Mouse (Mus musculus) liver, postnatal 0 days (tissue): ENCODE measurements around the gene 6430548M08Rik. TPM values are rescaled to one million over a fixed set of nuclear protein-coding genes. Genes with fewer than 3 reads are reported as not detected.
A peak's percentile ranks its signal among the peaks of the same experiment; 100 is the strongest.

ENCODE experiments used
- ATAC-seq: fragments of 200-750 bp; cut with Nextera tagmentation; 2 replicates; pipeline ENCODE4 v1.8.0; 2017; ENCODE audit warnings: mild to moderate bottlenecking, moderate library complexity
- DNase-seq: peaks from one replicate; pipeline ENCODE4 v3.0.0-alpha.2; 2016
- H3K27ac ChIP-seq: fragments of 300-500 bp; sonication (generic); 2 replicates; pipeline ENCODE4 v1.5.1; 2014; ENCODE audit warnings: antibody characterized with exemption, moderate library complexity, mild to moderate bottlenecking, low read depth
- H3K27me3 ChIP-seq: fragments of 300-500 bp; sonication (generic); 2 replicates; pipeline ENCODE4 v1.6.1; 2014; ENCODE audit warnings: low read length, control low read depth, mixed read lengths; ENCODE audit not compliant: insufficient read depth
- H3K36me3 ChIP-seq: fragments of 300-500 bp; sonication (generic); replicated peaks from 2 replicates; pipeline ENCODE4 v1.6.1; 2014; ENCODE audit warnings: mild to moderate bottlenecking, control low read depth, low read length, moderate library complexity, mixed read lengths; ENCODE audit not compliant: insufficient read depth
- H3K4me1 ChIP-seq: fragments of 300-500 bp; sonication (generic); 2 replicates; pipeline ENCODE4 v1.6.1; 2014; ENCODE audit warnings: antibody characterized with exemption, mild to moderate bottlenecking, control low read depth; ENCODE audit not compliant: insufficient read depth
- H3K4me2 ChIP-seq: fragments of 300-500 bp; sonication (generic); 2 replicates; pipeline ENCODE4 v1.6.1; 2014; ENCODE audit warnings: low read depth, mild to moderate bottlenecking, low read length, moderate library complexity, mixed read lengths
- H3K4me3 ChIP-seq: fragments of 300-500 bp; sonication (generic); 2 replicates; pipeline ENCODE4 v1.5.1; 2014; ENCODE audit warnings: low read depth, low read length
- H3K9ac ChIP-seq: fragments of 300-500 bp; sonication (generic); replicated peaks from 2 replicates; pipeline ENCODE4 v1.6.1; 2014; ENCODE audit warnings: mild to moderate bottlenecking, moderate library complexity
- H3K9me3 ChIP-seq: fragments of 300-500 bp; sonication (generic); 2 replicates; pipeline ENCODE4 v1.6.1; 2016; ENCODE audit warnings: mild to moderate bottlenecking, control low read depth, low read length, mixed read lengths
- CTCF ChIP-seq: sonication (generic); IDR thresholded peaks from 2 replicates; pipeline ENCODE4 v1.5.1; 2016; ENCODE audit warnings: antibody characterized with exemption, low read depth
- EP300 ChIP-seq: IDR thresholded peaks from 2 replicates; pipeline ENCODE4 v1.6.1; 2016; ENCODE audit warnings: antibody characterized with exemption, low read depth, mild to moderate bottlenecking
- WGBS: fragments of 180-500 bp; shearing (Covaris S2); extraction: QIAGEN DNeasy Blood & Tissue Kit; methylation state at CpG from one replicate; pipeline ENCODE4 v1.1.7; 2014; ENCODE audit not compliant: insufficient replicate concordance; 5-methylcytosine and 5-hydroxymethylcytosine counted together
- polyA plus RNA-seq: library from polyadenylated mRNA; unstranded; fragments of >200 nt; fragmentation: Nextera tagmentation; extraction: Ambion mirVana; gene quantifications from 2 replicates; pipeline ENCODE4 v1.2.1, GENCODE M21; 2015

The 6430548M08Rik gene
- polyA plus RNA-seq, 1 experiment from 2014 or later: 4.9 TPM

DNA sequence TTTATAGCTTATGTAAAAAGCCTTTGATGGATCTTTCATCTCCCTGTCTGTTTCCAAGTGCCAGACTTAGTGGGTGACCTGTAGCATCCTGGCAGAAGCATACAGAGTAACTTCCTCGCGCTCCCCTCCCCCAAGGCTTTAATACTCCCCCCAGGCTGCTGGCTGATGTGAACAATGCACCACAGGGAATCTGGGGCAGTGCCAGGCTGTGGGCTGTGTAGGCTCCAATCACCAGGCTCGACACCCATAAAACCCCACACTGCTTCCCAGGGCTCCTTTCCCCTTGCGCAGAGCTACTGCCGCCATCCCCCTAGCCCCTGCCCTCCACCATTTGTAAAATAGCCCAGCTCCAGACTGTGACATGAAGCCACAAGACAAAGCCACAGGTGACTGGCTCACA, 53.9 kb downstream of the 6430548M08Rik start:
- Histone ChIP-seq H3K27ac (no peak overlapping the region), H3K4me1 (no peaks in the 10 kb centered on the region), H3K9ac (no peak overlapping the region), H3K9me3 (no peaks in the 10 kb centered on the region), H3K36me3 (no peaks in the 10 kb centered on the region), H3K27me3 (0 out of 2 replicates have a peak, but pooled peaks cover 5% of the 10 kb centered on the region), H3K4me2 (no peak overlapping the region), H3K4me3 (no peak overlapping the region)
- DNase-seq (no peak), ATAC-seq (no peak)
- TF ChIP-seq EP300 (no peak), CTCF (no peak)
- WGBS: 40% methylated on average over 5 of the region's 5 CpGs

DNA sequence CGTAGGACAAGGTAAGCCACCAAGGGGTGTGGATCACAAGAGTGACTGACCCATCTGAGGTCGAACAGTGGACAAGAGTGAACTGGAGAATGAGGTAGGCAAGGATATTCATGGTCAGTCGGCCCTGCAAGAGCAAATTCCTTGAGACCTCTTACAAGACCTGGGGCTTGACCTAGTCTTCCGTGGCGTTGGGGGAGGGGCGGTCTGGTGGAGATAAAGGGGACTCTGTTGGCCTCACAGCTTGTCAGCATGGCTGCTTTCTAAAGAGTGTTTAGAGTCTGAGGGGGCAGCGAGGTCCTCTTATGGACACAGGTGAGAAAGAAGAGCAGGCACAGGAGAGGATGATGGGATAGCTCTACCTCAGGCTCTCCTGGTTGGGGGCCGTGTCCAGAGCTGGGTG, 55.2 kb downstream of the 6430548M08Rik start:
- no peak for DNase-seq
- no peaks in the 10 kb centered on the region for H3K36me3 ChIP-seq
- H3K4me2 ChIP-seq: no peak overlapping the region
- no peak overlapping the region for H3K9ac ChIP-seq
- H3K27me3 ChIP-seq: 0 out of 2 replicates have a peak, but pooled peaks cover 9% of the 10 kb centered on the region
- H3K27ac ChIP-seq: no peak overlapping the region
- WGBS: 54% methylated on average over 8 of the region's 8 CpGs
- ATAC-seq: no peak
- no peaks in the 10 kb centered on the region for H3K4me1 ChIP-seq
- no peaks in the 10 kb centered on the region for H3K9me3 ChIP-seq
- no peak overlapping the region for H3K4me3 ChIP-seq
- no peak for TF ChIP-seq EP300
- no peak for TF ChIP-seq CTCF

DNA sequence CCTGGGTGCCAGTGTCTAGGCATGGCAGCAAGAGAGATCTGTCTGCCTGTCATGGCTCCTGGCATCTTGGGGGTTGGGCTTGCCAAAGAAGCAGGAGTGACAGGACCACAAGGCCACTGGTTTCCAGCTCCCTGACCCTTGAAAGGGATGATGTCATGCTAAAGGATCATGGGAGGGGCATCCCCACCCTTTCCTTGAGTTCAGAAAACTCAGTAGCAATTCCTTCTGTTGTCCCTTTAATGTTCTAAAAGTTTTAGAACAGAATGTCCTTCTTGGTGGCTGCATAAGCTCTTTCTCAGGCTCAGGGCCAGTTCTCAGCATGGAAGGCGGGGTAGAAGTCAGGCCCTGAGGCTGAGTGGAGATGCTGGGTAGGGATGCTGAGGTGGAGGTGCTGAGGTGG, 59.2 kb downstream of the 6430548M08Rik start:
- Histone ChIP-seq H3K4me1 (no peaks in the 10 kb centered on the region), H3K27ac (no peak overlapping the region), H3K4me3 (no peak overlapping the region), H3K9me3 (no peaks in the 10 kb centered on the region), H3K27me3 (peaks cover 31% of the 10 kb centered on the region), H3K9ac (no peak overlapping the region), H3K36me3 (no peaks in the 10 kb centered on the region), H3K4me2 (no peak overlapping the region)
- WGBS: 63% methylated on average over 1 of the region's 1 CpGs
- TF ChIP-seq EP300: no peak
- TF ChIP-seq CTCF: no peak
- DNase-seq (no peak), ATAC-seq (no peak)

DNA sequence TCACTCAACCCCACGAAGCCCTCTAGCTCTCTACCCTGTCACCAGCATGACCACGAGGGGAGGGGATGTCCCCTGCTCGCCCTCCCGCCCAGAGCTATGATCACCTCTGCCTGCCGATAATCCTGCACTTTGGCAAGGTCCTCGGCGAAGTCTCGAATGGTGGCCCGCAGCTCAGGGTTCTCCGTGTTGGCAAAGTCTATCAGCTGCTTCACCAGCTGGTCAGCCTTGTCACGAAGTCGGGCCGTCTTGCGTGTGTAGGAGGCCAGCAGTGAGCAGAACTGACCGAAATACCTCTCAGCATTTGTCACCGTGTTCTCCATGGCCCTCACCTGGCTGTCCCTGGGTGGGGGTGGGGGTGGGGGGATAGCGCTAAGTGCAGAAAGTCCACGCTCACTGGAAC, 60.7 kb downstream of the 6430548M08Rik start:
- Histone ChIP-seq H3K9me3 (no peaks in the 10 kb centered on the region), H3K36me3 (no peaks in the 10 kb centered on the region), H3K4me1 (no peaks in the 10 kb centered on the region), H3K4me2 (no peak overlapping the region), H3K27me3 (peaks cover 33% of the 10 kb centered on the region), H3K27ac (no peak overlapping the region), H3K9ac (no peak overlapping the region), H3K4me3 (no peak overlapping the region)
- 44% methylated on average over 18 of the region's 18 CpGs for WGBS
- no peak for ATAC-seq
- DNase-seq: no peak
- TF ChIP-seq CTCF: no peak
- TF ChIP-seq EP300: no peak

DNA sequence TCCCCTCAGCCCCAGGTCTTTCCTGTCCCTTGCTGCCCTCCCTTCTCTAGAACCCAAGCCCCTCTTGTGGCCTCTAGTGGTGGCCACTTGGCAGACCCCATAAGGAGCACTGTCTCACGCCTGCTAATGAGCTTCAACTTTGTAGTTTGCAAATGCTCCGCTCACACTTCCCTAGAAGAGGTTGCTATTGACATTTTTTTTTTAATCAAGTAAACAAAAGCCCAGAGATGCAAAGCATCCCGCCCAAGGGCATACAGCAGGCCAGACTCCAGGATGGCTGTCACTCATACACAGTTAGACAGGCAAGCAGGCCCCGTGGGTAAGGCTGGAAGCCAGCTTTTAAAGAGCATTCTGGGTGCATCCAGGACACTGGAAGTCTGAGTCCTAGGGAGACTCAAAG, 62.7 kb downstream of the 6430548M08Rik start:
- no peak overlapping the region for H3K27ac ChIP-seq

DNA sequence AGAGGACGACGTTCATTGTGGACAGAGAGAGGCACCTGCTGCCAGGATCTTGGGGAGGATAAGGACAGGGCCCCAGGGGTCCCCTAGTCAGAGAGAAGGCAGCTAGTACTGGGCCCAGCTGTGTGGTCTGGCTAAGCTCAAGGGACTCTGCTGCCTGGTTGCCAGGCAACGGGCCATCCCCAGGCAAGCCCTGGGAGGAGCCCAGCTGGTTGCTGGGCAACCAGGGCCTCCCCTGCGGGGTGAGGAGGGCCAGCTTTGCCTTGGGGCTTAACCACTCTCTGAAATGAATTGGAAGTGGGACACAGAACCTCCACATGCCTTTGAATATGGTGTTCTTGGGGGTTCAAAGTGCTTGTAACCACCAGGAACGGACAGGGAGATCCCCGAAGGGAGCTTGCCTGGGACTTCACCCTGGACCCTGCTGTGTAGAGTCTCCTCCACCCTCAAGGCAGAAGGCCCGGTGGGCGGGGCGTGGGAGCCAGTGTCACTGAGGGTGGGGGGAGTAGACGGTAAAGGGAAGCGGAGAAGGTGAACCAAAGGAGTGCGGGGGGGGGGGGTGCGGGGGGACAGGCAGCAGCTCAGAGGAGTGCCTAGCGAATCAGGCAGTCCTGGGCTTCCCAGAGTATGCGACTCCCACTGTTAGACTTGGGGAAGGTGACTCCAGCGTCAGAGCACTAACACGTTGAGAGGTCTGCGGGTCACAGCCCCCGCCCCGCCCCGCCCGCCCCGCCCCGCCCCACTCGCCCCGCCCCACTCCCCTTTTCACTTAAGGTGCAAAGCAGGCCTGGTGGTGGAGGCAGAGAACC, 63.6 kb downstream of the 6430548M08Rik start, which contains the start of gene Fam92b:
Gene Fam92b (minus strand): TSS at position 149 of the 806 bp plus-strand sequence.
- Histone ChIP-seq H3K4me2 (peak within 1 kb of the TSS; percentile 40; the same call in 1 of the 2 replicates), H3K9ac (no peak within 1 kb of the TSS), H3K4me1 (no peaks in the 10 kb centered on the region), H3K4me3 (no peak within 1 kb of the TSS), H3K36me3 (no peaks in the 10 kb centered on the region), H3K27me3 (peaks cover 33% of the 10 kb centered on the region), H3K27ac (no peak within 1 kb of the TSS), H3K9me3 (no peaks in the 10 kb centered on the region)
- under 1% methylated on average over 24 of the region's 26 CpGs for WGBS
- DNase-seq: peak; percentile 63
- peak; percentile 40 for ATAC-seq
- TF ChIP-seq EP300 (no peak), CTCF (no peak)

More for the DNA sequence above, 62.7 kb downstream of the 6430548M08Rik start:
- Histone ChIP-seq H3K4me2 (no peak overlapping the region), H3K27me3 (peaks cover 33% of the 10 kb centered on the region), H3K4me3 (no peak overlapping the region), H3K36me3 (no peaks in the 10 kb centered on the region), H3K9ac (no peak overlapping the region), H3K9me3 (no peaks in the 10 kb centered on the region), H3K4me1 (no peaks in the 10 kb centered on the region)
- DNase-seq (no peak), ATAC-seq (no peak)
- TF ChIP-seq CTCF (no peak), EP300 (no peak)
- WGBS: 41% methylated on average over 4 of the region's 4 CpGs
